Mouse (Mus musculus) small intestine, adult 2 months (tissue): ENCODE data around the gene Aven. TPM values are rescaled to one million over a fixed set of nuclear protein-coding genes. Genes with fewer than 3 reads are reported as not detected.

ENCODE experiments used
- H3K27ac ChIP-seq: fragments of 200-500 bp; 2 replicates; pipeline ENCODE4 v1.5.1; 2012; ENCODE audit warnings: low read depth, low read length, control low read depth, inconsistent platforms; ENCODE audit not compliant: insufficient read depth
- H3K27me3 ChIP-seq: fragments of 200-500 bp; 2 replicates; pipeline ENCODE4 v1.6.1; 2012; ENCODE audit warnings: mild to moderate bottlenecking, moderate library complexity, low read length, inconsistent platforms; ENCODE audit not compliant: control insufficient read depth, insufficient read depth
- H3K36me3 ChIP-seq: fragments of 200-500 bp; 2 replicates; pipeline ENCODE4 v1.6.1; 2012; ENCODE audit warnings: mild to moderate bottlenecking, low read length, control low read depth, inconsistent platforms; ENCODE audit not compliant: control insufficient read depth, insufficient read depth
- H3K4me1 ChIP-seq: fragments of 200-500 bp; 2 replicates; pipeline ENCODE4 v1.6.1; 2012; ENCODE audit warnings: low read length, inconsistent platforms, mixed read lengths; ENCODE audit not compliant: control insufficient read depth, insufficient read depth, insufficient read length
- H3K4me3 ChIP-seq: fragments of 200-500 bp; 2 replicates; pipeline ENCODE4 v1.5.1; 2012; ENCODE audit warnings: low read depth, mild to moderate bottlenecking, control low read depth, inconsistent platforms, low read length, moderate library complexity
- CTCF ChIP-seq: fragments of 200-500 bp; IDR thresholded peaks from 2 replicates; pipeline ENCODE4 v1.5.1; 2012; ENCODE audit warnings: low read depth, mild to moderate bottlenecking, control low read depth, inconsistent platforms, low read length, moderate library complexity, mixed read lengths; ENCODE audit not compliant: insufficient replicate concordance, insufficient read length; ENCODE audit errors: extremely low read depth
- POLR2A ChIP-seq: fragments of 200-500 bp; IDR thresholded peaks from 2 replicates; pipeline ENCODE4 v1.6.1; 2012; ENCODE audit warnings: low read depth, mild to moderate bottlenecking, control low read depth, inconsistent platforms, low read length, moderate library complexity
- WGBS: fragments of 180-500 bp; shearing (Covaris S2); methylation state at CpG from one replicate; pipeline ENCODE4 v1.1.7; 2018; 5-methylcytosine and 5-hydroxymethylcytosine counted together
- polyA plus RNA-seq: library from polyadenylated mRNA; depleted of rRNA; stranded (reverse); fragments of >200 nt; gene quantifications from 2 replicates; pipeline ENCODE4 v1.2.3, GENCODE M21; 2012

Aven gene
- polyA plus RNA-seq, 1 experiment: 2.2 TPM

- no peaks in the 10 kb centered on the region for H3K27me3 ChIP-seq
- H3K27ac ChIP-seq: no peak overlapping the region
- WGBS: 51% methylated on average over 4 of the region's 4 CpGs
- no peaks in the 10 kb centered on the region for H3K4me1 ChIP-seq
- H3K4me3 ChIP-seq: no peak overlapping the region
- TF ChIP-seq POLR2A (no peak), CTCF (no peak)
- no peaks in the 10 kb centered on the region for H3K36me3 ChIP-seq
Observed at GRCm38 (mm10) chr2:112510140-112510539, 17.4 kb downstream of the Aven start.

- Histone ChIP-seq H3K36me3 (peaks cover 7% of the 10 kb centered on the region), H3K27ac (no peak overlapping the region), H3K4me3 (no peak overlapping the region), H3K4me1 (no peaks in the 10 kb centered on the region), H3K27me3 (no peaks in the 10 kb centered on the region; the same call in 1 of the 2 replicates)
- TF ChIP-seq POLR2A: no peak
- TF ChIP-seq CTCF: no peak
- 100% methylated on average over 1 of the region's 1 CpGs for WGBS
Observed at GRCm38 (mm10) chr2:112513036-112513435, 20.3 kb downstream of the Aven start.

- Histone ChIP-seq H3K27ac (no peak overlapping the region), H3K4me3 (no peak overlapping the region), H3K36me3 (peaks cover 7% of the 10 kb centered on the region), H3K27me3 (no peaks in the 10 kb centered on the region; the same call in 1 of the 2 replicates), H3K4me1 (no peaks in the 10 kb centered on the region)
- WGBS: 75% methylated on average over 3 of the region's 3 CpGs
- TF ChIP-seq POLR2A: no peak
- no peak for TF ChIP-seq CTCF
Observed at GRCm38 (mm10) chr2:112516728-112517127, 24.0 kb downstream of the Aven start.

GRCm38 (mm10) chr2:112517218-112517617 is 24.5 kb downstream of the Aven start:
- peaks cover 7% of the 10 kb centered on the region for H3K36me3 ChIP-seq
- H3K27ac ChIP-seq: no peak overlapping the region
- WGBS: 78% methylated on average over 3 of the region's 3 CpGs
- no peaks in the 10 kb centered on the region; the same call in 1 of the 2 replicates for H3K27me3 ChIP-seq
- H3K4me1 ChIP-seq: no peaks in the 10 kb centered on the region
- TF ChIP-seq CTCF (no peak), POLR2A (no peak)
- H3K4me3 ChIP-seq: no peak overlapping the region

GRCm38 (mm10) chr2:112518541-112518940 is 25.8 kb downstream of the Aven start:
- no peak overlapping the region for H3K27ac ChIP-seq
- no peaks in the 10 kb centered on the region for H3K4me1 ChIP-seq
- H3K27me3 ChIP-seq: no peaks in the 10 kb centered on the region; the same call in 1 of the 2 replicates
- no peak overlapping the region for H3K4me3 ChIP-seq
- TF ChIP-seq CTCF (no peak), POLR2A (no peak)
- peaks cover 7% of the 10 kb centered on the region for H3K36me3 ChIP-seq

- TF ChIP-seq CTCF: no peak
- no peak for TF ChIP-seq POLR2A
- Histone ChIP-seq H3K4me1 (no peaks in the 10 kb centered on the region), H3K27ac (no peak overlapping the region), H3K27me3 (no peaks in the 10 kb centered on the region; the same call in 1 of the 2 replicates), H3K36me3 (peaks cover 3% of the 10 kb centered on the region), H3K4me3 (no peak overlapping the region)
- 88% methylated on average over 4 of the region's 4 CpGs for WGBS
Observed at GRCm38 (mm10) chr2:112520526-112521482, 28.0 kb downstream of the Aven start.

GRCm38 (mm10) chr2:112526933-112527332 is 34.2 kb downstream of the Aven start:
- no peak overlapping the region for H3K27ac ChIP-seq
- 92% methylated on average over 3 of the region's 3 CpGs for WGBS
- H3K36me3 ChIP-seq: peaks cover 2% of the 10 kb centered on the region; the same call in 1 of the 2 replicates
- H3K27me3 ChIP-seq: no peaks in the 10 kb centered on the region
- H3K4me3 ChIP-seq: no peak overlapping the region
- H3K4me1 ChIP-seq: no peaks in the 10 kb centered on the region
- no peak for TF ChIP-seq CTCF
- no peak for TF ChIP-seq POLR2A
